ENCODE assay signal across 7 mouse cellular contexts in genomic region chr4:141010526-141010925, GRCm38 (mm10). TPM values are rescaled to one million over a fixed set of nuclear protein-coding genes. Genes with fewer than 3 reads are reported as not detected.
DNase-seq lines count a peak whose midpoint lies in the region; ATAC-seq and TF ChIP-seq lines count a peak whose summit lies in the region.

No protein-coding gene starts in this region.

- under 1% methylated on average over 26 of the region's 26 CpGs for WGBS in limb, embryonic 13.5 days
- WGBS in midbrain, postnatal 0 days = under 1% methylated on average over 26 of the region's 26 CpGs
- 9% methylated on average over 26 of the region's 26 CpGs for WGBS in cerebellum, adult 2 months

- H3K27me3 ChIP-seq in limb, embryonic 13.5 days = no peaks in the 10 kb centered on the region
- H3K27me3 ChIP-seq in midbrain, postnatal 0 days (ENCODE audit: insufficient read depth, low read length) = no peaks in the 10 kb centered on the region
- no peaks in the 10 kb centered on the region for H3K27me3 ChIP-seq in cerebellum, adult 2 months (ENCODE audit: control insufficient read depth, insufficient read depth, low read length)

- peaks cover 59% of the 10 kb centered on the region for H3K36me3 ChIP-seq in limb, embryonic 13.5 days
- H3K36me3 ChIP-seq in midbrain, postnatal 0 days (ENCODE audit: insufficient read depth, low read length) = peaks cover 44% of the 10 kb centered on the region

- H3K4me2 ChIP-seq in limb, embryonic 13.5 days (replicated peaks) = peak overlapping the region; percentile 92
- peak overlapping the region; percentile 84 for H3K4me2 ChIP-seq in midbrain, postnatal 0 days (ENCODE audit: low read depth, low read length, poor library complexity, severe bottlenecking)

- DNase-seq in thymus, postnatal 14 days = peak; percentile 36
- no peak for DNase-seq in thymus, postnatal 0 days (ENCODE audit: low spot score)
- DNase-seq in forelimb bud, embryonic 11.5 days (ENCODE audit: low read depth, low spot score) = peak; percentile 62
- DNase-seq in midbrain, postnatal 0 days (ENCODE audit: low spot score) = peak; percentile 65
- no peak for DNase-seq in cerebellum, adult 2 months
- DNase-seq in adrenal gland, postnatal 4 days (ENCODE audit: low spot score in 2 of 2) = no peak

- TF ChIP-seq POLR2A in cerebellum, adult 2 months (IDR thresholded peaks at IDR 0.05; ENCODE audit: borderline replicate concordance, insufficient read depth, low read length) = no peak

- H3K4me3 ChIP-seq in limb, embryonic 13.5 days = peak overlapping the region; percentile 82
- peak overlapping the region; percentile 56 for H3K4me3 ChIP-seq in midbrain, postnatal 0 days (ENCODE audit: low read depth, low read length)
- no peak overlapping the region for H3K4me3 ChIP-seq in cerebellum, adult 2 months (replicated peaks; ENCODE audit: insufficient read depth, low read depth, low read length)

- H3K9ac ChIP-seq in limb, embryonic 13.5 days = peak overlapping the region; percentile 88
- peak overlapping the region; percentile 46 for H3K9ac ChIP-seq in midbrain, postnatal 0 days (replicated peaks; ENCODE audit: low read length, poor library complexity, severe bottlenecking)

- H3K27ac ChIP-seq in limb, embryonic 13.5 days = peak overlapping the region; percentile 93
- peak overlapping the region; percentile 75 for H3K27ac ChIP-seq in midbrain, postnatal 0 days (ENCODE audit: low read depth, low read length)
- no peak overlapping the region for H3K27ac ChIP-seq in cerebellum, adult 2 months (ENCODE audit: insufficient read depth, low read length)

- peaks cover 46% of the 10 kb centered on the region for H3K4me1 ChIP-seq in limb, embryonic 13.5 days
- peaks cover 21% of the 10 kb centered on the region for H3K4me1 ChIP-seq in midbrain, postnatal 0 days (ENCODE audit: insufficient read depth, low read length)
- peaks cover 42% of the 10 kb centered on the region for H3K4me1 ChIP-seq in cerebellum, adult 2 months (ENCODE audit: control insufficient read depth, insufficient read depth, low read length)

- no peaks in the 10 kb centered on the region for H3K9me3 ChIP-seq in limb, embryonic 13.5 days
- no peaks in the 10 kb centered on the region for H3K9me3 ChIP-seq in midbrain, postnatal 0 days (ENCODE audit: low read length)

- no peak for TF ChIP-seq CTCF in midbrain, postnatal 0 days (IDR thresholded peaks at IDR 0.05)
- no peak for TF ChIP-seq CTCF in cerebellum, adult 2 months (IDR thresholded peaks at IDR 0.05; ENCODE audit: borderline replicate concordance, insufficient read depth, low read depth, low read length)

- peak; percentile 87 for ATAC-seq in limb, embryonic 13.5 days (ENCODE audit: low FRiP score, low read depth)
- ATAC-seq in midbrain, postnatal 0 days (ENCODE audit: low FRiP score) = peak; percentile 69

RNA-seq across cellular contexts. Expression of gene Mfap2, which starts 0.3 kb away (rescaled TPM):
- polyA plus RNA-seq in thymus, postnatal 0 days (2015; fragmentation: Nextera tagmentation; extraction: Ambion mirVana) = 24.4 and 32.8 TPM in 2 replicates
- polyA plus RNA-seq in limb, embryonic 13.5 days (2015; fragmentation: Nextera tagmentation; extraction: Ambion mirVana) = 757 and 803 TPM in 2 replicates
- total RNA-seq in midbrain, postnatal 0 days (2014; rRNA removed) = 19.5 and 32.4 TPM in 2 replicates
- polyA plus RNA-seq in midbrain, postnatal 0 days (2015; fragmentation: Nextera tagmentation; extraction: Ambion mirVana) = 103 and 104 TPM in 2 replicates
- polyA plus RNA-seq in cerebellum, adult 2 months (2012; rRNA removed) = 3.1 and 3.4 TPM in 2 replicates
- 100 to 1,000 TPM in 1 of 2 experiments, 10 to 100 TPM in 1; 98.0 to 106 TPM for total RNA-seq in adrenal gland, postnatal 4 days (2021)

RNA-seq across cellular contexts. Expression of gene Atp13a2, which starts 23.9 kb away (rescaled TPM):
- polyA plus RNA-seq in thymus, postnatal 0 days (2015; fragmentation: Nextera tagmentation; extraction: Ambion mirVana) = 39.0 and 41.8 TPM in 2 replicates
- polyA plus RNA-seq in limb, embryonic 13.5 days (2015; fragmentation: Nextera tagmentation; extraction: Ambion mirVana) = 37.4 and 41.8 TPM in 2 replicates
- total RNA-seq in midbrain, postnatal 0 days (2014; rRNA removed) = 379 and 419 TPM in 2 replicates
- 182 and 201 TPM in 2 replicates for polyA plus RNA-seq in midbrain, postnatal 0 days (2015; fragmentation: Nextera tagmentation; extraction: Ambion mirVana)
- 194 and 198 TPM in 2 replicates for polyA plus RNA-seq in cerebellum, adult 2 months (2012; rRNA removed)
- total RNA-seq in adrenal gland, postnatal 4 days (2021) = 10 to 100 TPM; 58.8 to 63.5 TPM

RNA-seq across cellular contexts. Expression of gene Sdhb, which starts 49.5 kb away (rescaled TPM):
- polyA plus RNA-seq in thymus, postnatal 0 days (2015; fragmentation: Nextera tagmentation; extraction: Ambion mirVana) = 434 and 468 TPM in 2 replicates
- polyA plus RNA-seq in limb, embryonic 13.5 days (2015; fragmentation: Nextera tagmentation; extraction: Ambion mirVana) = 387 and 396 TPM in 2 replicates
- total RNA-seq in midbrain, postnatal 0 days (2014; rRNA removed) = 194 and 243 TPM in 2 replicates
- 529 and 575 TPM in 2 replicates for polyA plus RNA-seq in midbrain, postnatal 0 days (2015; fragmentation: Nextera tagmentation; extraction: Ambion mirVana)
- polyA plus RNA-seq in cerebellum, adult 2 months (2012; rRNA removed) = 320 and 325 TPM in 2 replicates
- 100 to 1,000 TPM; 271 to 305 TPM for total RNA-seq in adrenal gland, postnatal 4 days (2021)

RNA-seq across cellular contexts. Expression of gene Crocc, which starts 49.8 kb away (rescaled TPM):
- 1.9 and 2.1 TPM in 2 replicates for polyA plus RNA-seq in thymus, postnatal 0 days (2015; fragmentation: Nextera tagmentation; extraction: Ambion mirVana)
- 7.2 and 8.0 TPM in 2 replicates for polyA plus RNA-seq in limb, embryonic 13.5 days (2015; fragmentation: Nextera tagmentation; extraction: Ambion mirVana)
- total RNA-seq in midbrain, postnatal 0 days (2014; rRNA removed) = 22.0 and 33.2 TPM in 2 replicates
- 3.2 and 4.2 TPM in 2 replicates for polyA plus RNA-seq in midbrain, postnatal 0 days (2015; fragmentation: Nextera tagmentation; extraction: Ambion mirVana)
- 39.4 and 41.3 TPM in 2 replicates for polyA plus RNA-seq in cerebellum, adult 2 months (2012; rRNA removed)
- 10 to 100 TPM; 16.3 to 24.0 TPM for total RNA-seq in adrenal gland, postnatal 4 days (2021)

Comparison
In these comparisons a context has a peak if more than half of its experiments do, and no peak if none do; other contexts are left out.
1. DNase-seq: peak in thymus, postnatal 14 days (single experiment), forelimb bud, embryonic 11.5 days (single experiment) and midbrain, postnatal 0 days (single experiment); none in thymus, postnatal 0 days (single experiment), cerebellum, adult 2 months (0 of 2) and adrenal gland, postnatal 4 days (0 of 2).